Mouse (Mus musculus): ENCODE measurements around the gene Slc27a2. TPM values are rescaled to one million over a fixed set of nuclear protein-coding genes. Genes with fewer than 3 reads are reported as not detected.
"Not testable (repeated sequence)": the region's sequence is repeated elsewhere in the genome, so short reads cannot be mapped to it uniquely, and the experiment has no call there.

Slc27a2 gene
- 3.4 and 5.8 TPM in 2 replicates for total RNA-seq (2017)

GRCm38 (mm10) chr2:126552357-126553290 lies at the start of gene Slc27a2:
Gene Slc27a2 (plus strand): TSS chr2:126552407.
- peak; percentile 50 to 61; a peak in 3 of 4 replicates for ATAC-seq (replicated peaks in 1 of 2; ENCODE audit: insufficient read depth in 1 of 2, low FRiP score in 2 of 2, low TSS enrichment in 1 of 2, low read depth in 1 of 2, poor library complexity in 2 of 2, severe bottlenecking in 2 of 2)

GRCm38 (mm10) chr2:126505156-126505555 lies 47.1 kb upstream of the Slc27a2 start:
- ATAC-seq (replicated peaks in 1 of 2; ENCODE audit: insufficient read depth in 1 of 2, low FRiP score in 2 of 2, low TSS enrichment in 1 of 2, low read depth in 1 of 2, poor library complexity in 2 of 2, severe bottlenecking in 2 of 2), result no peak; a peak in 1 of 4 replicates

GRCm38 (mm10) chr2:126507477-126507876 lies 44.7 kb upstream of the Slc27a2 start:
- no peak for ATAC-seq (replicated peaks in 1 of 2; ENCODE audit: insufficient read depth in 1 of 2, low FRiP score in 2 of 2, low TSS enrichment in 1 of 2, low read depth in 1 of 2, poor library complexity in 2 of 2, severe bottlenecking in 2 of 2)

- no peak for ATAC-seq (replicated peaks in 1 of 2; ENCODE audit: insufficient read depth in 1 of 2, low FRiP score in 2 of 2, low TSS enrichment in 1 of 2, low read depth in 1 of 2, poor library complexity in 2 of 2, severe bottlenecking in 2 of 2)
These were observed 44.0 kb upstream of the Slc27a2 start for GRCm38 (mm10) chr2:126508228-126508627.

- peak; percentile 49 to 72; a peak in 3 of 4 replicates for ATAC-seq (replicated peaks in 1 of 2; ENCODE audit: insufficient read depth in 1 of 2, low FRiP score in 2 of 2, low TSS enrichment in 1 of 2, low read depth in 1 of 2, poor library complexity in 2 of 2, severe bottlenecking in 2 of 2)
These were observed 37.0 kb upstream of the Slc27a2 start for GRCm38 (mm10) chr2:126515069-126515826.

GRCm38 (mm10) chr2:126519872-126520581 lies 32.2 kb upstream of the Slc27a2 start:
- ATAC-seq (replicated peaks in 1 of 2; ENCODE audit: insufficient read depth in 1 of 2, low FRiP score in 2 of 2, low TSS enrichment in 1 of 2, low read depth in 1 of 2, poor library complexity in 2 of 2, severe bottlenecking in 2 of 2), result peak in 1 of 2 experiments; percentile 56; a peak in 1 of 4 replicates

GRCm38 (mm10) chr2:126520828-126521227 lies 31.4 kb upstream of the Slc27a2 start:
- ATAC-seq (replicated peaks in 1 of 2; ENCODE audit: insufficient read depth in 1 of 2, low FRiP score in 2 of 2, low TSS enrichment in 1 of 2, low read depth in 1 of 2, poor library complexity in 2 of 2, severe bottlenecking in 2 of 2), result peak in 1 of 2 experiments; percentile 64; a peak in 1 of 4 replicates

- no peak for ATAC-seq (replicated peaks in 1 of 2; ENCODE audit: insufficient read depth in 1 of 2, low FRiP score in 2 of 2, low TSS enrichment in 1 of 2, low read depth in 1 of 2, poor library complexity in 2 of 2, severe bottlenecking in 2 of 2)
These were observed 30.7 kb upstream of the Slc27a2 start for GRCm38 (mm10) chr2:126521471-126521870.

GRCm38 (mm10) chr2:126522056-126522455 lies 30.2 kb upstream of the Slc27a2 start:
- ATAC-seq (replicated peaks in 1 of 2; ENCODE audit: insufficient read depth in 1 of 2, low FRiP score in 2 of 2, low TSS enrichment in 1 of 2, low read depth in 1 of 2, poor library complexity in 2 of 2, severe bottlenecking in 2 of 2), result 0 out of 4 replicates have a peak, but pooled peaks of 1 of the 2 experiments have one; percentile 21

GRCm38 (mm10) chr2:126523101-126523745 lies 29.0 kb upstream of the Slc27a2 start:
- ATAC-seq (replicated peaks in 1 of 2; ENCODE audit: insufficient read depth in 1 of 2, low FRiP score in 2 of 2, low TSS enrichment in 1 of 2, low read depth in 1 of 2, poor library complexity in 2 of 2, severe bottlenecking in 2 of 2), result not testable (repeated sequence)

- no peak for ATAC-seq (replicated peaks in 1 of 2; ENCODE audit: insufficient read depth in 1 of 2, low FRiP score in 2 of 2, low TSS enrichment in 1 of 2, low read depth in 1 of 2, poor library complexity in 2 of 2, severe bottlenecking in 2 of 2)
These were observed 27.9 kb upstream of the Slc27a2 start for GRCm38 (mm10) chr2:126524271-126524670.

- ATAC-seq (replicated peaks in 1 of 2; ENCODE audit: insufficient read depth in 1 of 2, low FRiP score in 2 of 2, low TSS enrichment in 1 of 2, low read depth in 1 of 2, poor library complexity in 2 of 2, severe bottlenecking in 2 of 2), result no peak
These were observed 24.7 kb upstream of the Slc27a2 start for GRCm38 (mm10) chr2:126527461-126527860.

GRCm38 (mm10) chr2:126530581-126530980 lies 21.6 kb upstream of the Slc27a2 start:
- ATAC-seq (replicated peaks in 1 of 2; ENCODE audit: insufficient read depth in 1 of 2, low FRiP score in 2 of 2, low TSS enrichment in 1 of 2, low read depth in 1 of 2, poor library complexity in 2 of 2, severe bottlenecking in 2 of 2), result peak in 1 of 2 experiments; percentile 37; a peak in 1 of 4 replicates

- ATAC-seq (replicated peaks in 1 of 2; ENCODE audit: insufficient read depth in 1 of 2, low FRiP score in 2 of 2, low TSS enrichment in 1 of 2, low read depth in 1 of 2, poor library complexity in 2 of 2, severe bottlenecking in 2 of 2), result no peak
These were observed 14.6 kb upstream of the Slc27a2 start for GRCm38 (mm10) chr2:126537654-126538053.

GRCm38 (mm10) chr2:126540390-126540925 lies 11.7 kb upstream of the Slc27a2 start:
- ATAC-seq (replicated peaks in 1 of 2; ENCODE audit: insufficient read depth in 1 of 2, low FRiP score in 2 of 2, low TSS enrichment in 1 of 2, low read depth in 1 of 2, poor library complexity in 2 of 2, severe bottlenecking in 2 of 2), result no peak

- no peak for ATAC-seq (replicated peaks in 1 of 2; ENCODE audit: insufficient read depth in 1 of 2, low FRiP score in 2 of 2, low TSS enrichment in 1 of 2, low read depth in 1 of 2, poor library complexity in 2 of 2, severe bottlenecking in 2 of 2)
These were observed 10.0 kb upstream of the Slc27a2 start for GRCm38 (mm10) chr2:126542211-126542610.

GRCm38 (mm10) chr2:126545297-126545696 lies 6.9 kb upstream of the Slc27a2 start:
- no peak for ATAC-seq (replicated peaks in 1 of 2; ENCODE audit: insufficient read depth in 1 of 2, low FRiP score in 2 of 2, low TSS enrichment in 1 of 2, low read depth in 1 of 2, poor library complexity in 2 of 2, severe bottlenecking in 2 of 2)
